Mouse (Mus musculus) megakaryocyte, adult 5-6 weeks (primary cell): ENCODE results near the gene Higd1a. TPM values are rescaled to one million over a fixed set of nuclear protein-coding genes. Genes with fewer than 3 reads are reported as not detected.

Experiments used
- ATAC-seq: 2 replicates; pipeline ENCODE4 v1.8.0; 2016; ENCODE audit warnings: mild to moderate bottlenecking, inconsistent platforms; ENCODE audit not compliant: poor library complexity, severe bottlenecking
- total RNA-seq, 2 experiments: library from RNA; stranded (forward) in 1 of 2; stranded (reverse) in 1 of 2; fragments of 153-499, 151-499 nt in 1 of 2; fragments of 221-1000, 200-1000 nt in 1 of 2; gene quantifications; 2 replicates each; pipeline versions ENCODE4 v1.2.3 to v1.2.4; 2015 to 2017

Higd1a gene
- total RNA-seq, 2 experiments from 2014 or later: 9.5 to 80.3 TPM

- ATAC-seq: no peak
These were observed 55.4 kb downstream of the Higd1a start for GRCm38 (mm10) chr9:121802747-121803146.

GRCm38 (mm10) chr9:121798887-121799520 lies 59.2 kb downstream of the Higd1a start:
- no peak for ATAC-seq

Other genes starting within 250 kb of the Higd1a start
- not detected in 2 replicates for gene Lyzl4, start 216.3 kb downstream of the Higd1a start, total RNA-seq (2015)
- gene Lyzl4, start 216.3 kb downstream of the Higd1a start, total RNA-seq (2017): not detected in 2 replicates
- 0.18 and 1.3 TPM in 2 replicates for gene Vipr1, start 215.6 kb downstream of the Higd1a start, total RNA-seq (2015)
- gene Vipr1, start 215.6 kb downstream of the Higd1a start, total RNA-seq (2017): 0.28 and 0.55 TPM in 2 replicates
- gene Sec22c, start 152.9 kb downstream of the Higd1a start, total RNA-seq (2015): 5.9 and 8.6 TPM in 2 replicates
- gene Sec22c, start 152.9 kb downstream of the Higd1a start, total RNA-seq (2017): 4.4 and 5.2 TPM in 2 replicates
- 36.2 and 39.1 TPM in 2 replicates for gene Ss18l2, start 148.0 kb downstream of the Higd1a start, total RNA-seq (2015)
- 29.8 and 35.7 TPM in 2 replicates for gene Ss18l2, start 148.0 kb downstream of the Higd1a start, total RNA-seq (2017)
- gene Nktr, start 139.2 kb downstream of the Higd1a start, total RNA-seq (2015): 72.1 and 87.3 TPM in 2 replicates
- gene Nktr, start 139.2 kb downstream of the Higd1a start, total RNA-seq (2017): 69.6 and 110 TPM in 2 replicates
- not detected in 2 replicates for gene Zfp651, start 99.0 kb downstream of the Higd1a start, total RNA-seq (2015)
- not detected in 2 replicates for gene Zfp651, start 99.0 kb downstream of the Higd1a start, total RNA-seq (2017)
- not detected in 2 replicates for gene Klhl40, start 80.8 kb downstream of the Higd1a start, total RNA-seq (2015)
- not detected in 2 replicates for gene Klhl40, start 80.8 kb downstream of the Higd1a start, total RNA-seq (2017)
- gene Hhatl, start 65.9 kb downstream of the Higd1a start, total RNA-seq (2015): not detected in 2 replicates
- gene Hhatl, start 65.9 kb downstream of the Higd1a start, total RNA-seq (2017): not detected in 2 replicates
- gene Ccdc13, start 18.9 kb downstream of the Higd1a start, total RNA-seq (2015): not detected in 2 replicates
- not detected in 2 replicates for gene Ccdc13, start 18.9 kb downstream of the Higd1a start, total RNA-seq (2017)
- gene Ackr2, start 40.0 kb upstream of the Higd1a start, total RNA-seq (2015): not detected in 2 replicates
- not detected in 2 replicates for gene Ackr2, start 40.0 kb upstream of the Higd1a start, total RNA-seq (2017)
- gene Cyp8b1, start 57.9 kb upstream of the Higd1a start, total RNA-seq (2015): not detected in 2 replicates
- gene Cyp8b1, start 57.9 kb upstream of the Higd1a start, total RNA-seq (2017): 0.18 TPM in 1 of 2 replicates, not detected in the other
- gene Fam198a, start 92.6 kb upstream of the Higd1a start, total RNA-seq (2015): not detected in 2 replicates
- not detected in 2 replicates for gene Fam198a, start 92.6 kb upstream of the Higd1a start, total RNA-seq (2017)
- gene Pomgnt2, start 138.7 kb upstream of the Higd1a start, total RNA-seq (2015): 1.4 TPM in 1 of 2 replicates, not detected in the other
- 0.18 and 1.5 TPM in 2 replicates for gene Pomgnt2, start 138.7 kb upstream of the Higd1a start, total RNA-seq (2017)